Mouse (Mus musculus) liver, embryonic 11.5 days (tissue): ENCODE results near the gene Mms19. TPM values are rescaled to one million over a fixed set of nuclear protein-coding genes. Genes with fewer than 3 reads are reported as not detected.

ENCODE experiments used
- polyA plus RNA-seq: library from polyadenylated mRNA; unstranded; fragments of >200 nt; fragmentation: Nextera tagmentation; extraction: Ambion mirVana; gene quantifications from 2 replicates; pipeline ENCODE4 v1.2.1, GENCODE M21; 2014

Mms19 gene
- polyA plus RNA-seq, 1 experiment from 2014 or later, result 29.1 TPM

Other genes starting within 250 kb of the Mms19 start
- gene Slit1, start 237.5 kb downstream of the Mms19 start, polyA plus RNA-seq, result 0.16 and 0.26 TPM in 2 replicates
- 55.6 and 63.4 TPM in 2 replicates for gene Arhgap19, start 179.1 kb downstream of the Mms19 start, polyA plus RNA-seq
- 19.5 and 19.9 TPM in 2 replicates for gene Frat1, start 151.2 kb downstream of the Mms19 start, polyA plus RNA-seq
- gene Frat2, start 133.0 kb downstream of the Mms19 start, polyA plus RNA-seq, result 9.8 and 10.9 TPM in 2 replicates
- gene Rrp12, start 85.0 kb downstream of the Mms19 start, polyA plus RNA-seq, result 29.5 and 34.0 TPM in 2 replicates
- gene Pgam1, start 69.2 kb downstream of the Mms19 start, polyA plus RNA-seq, result 871 and 874 TPM in 2 replicates
- 101 and 109 TPM in 2 replicates for gene Exosc1, start 47.7 kb downstream of the Mms19 start, polyA plus RNA-seq
- gene Zdhhc16, start 47.7 kb downstream of the Mms19 start, polyA plus RNA-seq, result 58.9 and 63.0 TPM in 2 replicates
- gene Ubtd1, start 606 bp upstream of the Mms19 start, polyA plus RNA-seq, result 6.7 and 7.3 TPM in 2 replicates
- gene Ankrd2, start 54.8 kb upstream of the Mms19 start, polyA plus RNA-seq, result not detected in 2 replicates
- gene Hoga1, start 64.5 kb upstream of the Mms19 start, polyA plus RNA-seq, result 8.1 and 10.1 TPM in 2 replicates
- gene 4933411K16Rik, start 71.1 kb upstream of the Mms19 start, polyA plus RNA-seq, result 0.13 and 0.40 TPM in 2 replicates
- gene Morn4, start 105.2 kb upstream of the Mms19 start, polyA plus RNA-seq, result 9.3 and 10.5 TPM in 2 replicates
- gene Pi4k2a, start 109.3 kb upstream of the Mms19 start, polyA plus RNA-seq, result 17.6 and 18.1 TPM in 2 replicates
- gene Avpi1, start 147.9 kb upstream of the Mms19 start, polyA plus RNA-seq, result 19.9 and 21.6 TPM in 2 replicates
- 4.3 and 5.4 TPM in 2 replicates for gene Marveld1, start 166.2 kb upstream of the Mms19 start, polyA plus RNA-seq
- gene Zfyve27, start 182.8 kb upstream of the Mms19 start, polyA plus RNA-seq, result 15.2 and 15.8 TPM in 2 replicates
- gene Sfrp5, start 221.1 kb upstream of the Mms19 start, polyA plus RNA-seq, result 3.5 and 5.2 TPM in 2 replicates